Mouse (Mus musculus) liver, embryonic 12.5 days (tissue): ENCODE measurements around the gene Ctnnal1. TPM values are rescaled to one million over a fixed set of nuclear protein-coding genes. Genes with fewer than 3 reads are reported as not detected.
"Not testable (repeated sequence)": the region's sequence is repeated elsewhere in the genome, so short reads cannot be mapped to it uniquely, and the experiment has no call there.

ENCODE experiments used
- ATAC-seq: fragments of 200-750 bp; cut with Nextera tagmentation; 2 replicates; pipeline ENCODE4 v1.8.0; 2017; ENCODE audit warnings: moderate number of reproducible peaks, mild to moderate bottlenecking, moderate library complexity
- H3K27ac ChIP-seq: fragments of 300-500 bp; sonication (generic); 2 replicates; pipeline ENCODE4 v1.5.1; 2016; ENCODE audit warnings: mild to moderate bottlenecking
- H3K27me3 ChIP-seq: fragments of 300-500 bp; sonication (generic); replicated peaks from 2 replicates; pipeline ENCODE4 v1.6.1; 2016; ENCODE audit warnings: mild to moderate bottlenecking, moderate library complexity
- H3K36me3 ChIP-seq: fragments of 300-500 bp; sonication (generic); 2 replicates; pipeline ENCODE4 v1.6.1; 2016; ENCODE audit warnings: mild to moderate bottlenecking, moderate library complexity
- H3K4me1 ChIP-seq: fragments of 300-500 bp; sonication (generic); 2 replicates; pipeline ENCODE4 v1.6.1; 2016
- H3K4me2 ChIP-seq: fragments of 300-500 bp; sonication (generic); 2 replicates; pipeline ENCODE4 v1.6.1; 2016; ENCODE audit warnings: mild to moderate bottlenecking, moderate library complexity
- H3K4me3 ChIP-seq: fragments of 300-500 bp; sonication (generic); 2 replicates; pipeline ENCODE4 v1.5.1; 2016; ENCODE audit warnings: mild to moderate bottlenecking, moderate library complexity
- H3K9ac ChIP-seq: fragments of 300-500 bp; sonication (generic); 2 replicates; pipeline ENCODE4 v1.6.1; 2016; ENCODE audit warnings: mild to moderate bottlenecking, moderate library complexity
- H3K9me3 ChIP-seq: fragments of 300-500 bp; sonication (generic); replicated peaks from 2 replicates; pipeline ENCODE4 v1.6.1; 2016; ENCODE audit warnings: mild to moderate bottlenecking, moderate library complexity
- WGBS: fragments of 180-500 bp; shearing (Covaris S2); methylation state at CpG from one replicate; pipeline ENCODE4 v1.1.7; 2016; ENCODE audit not compliant: insufficient replicate concordance; 5-methylcytosine and 5-hydroxymethylcytosine counted together
- polyA plus RNA-seq: library from polyadenylated mRNA; unstranded; fragments of >200 nt; fragmentation: Nextera tagmentation; extraction: Ambion mirVana; gene quantifications from 2 replicates; pipeline ENCODE4 v1.2.1, GENCODE M21; 2016

The Ctnnal1 gene
- polyA plus RNA-seq, 1 experiment from 2014 or later = 13.4 TPM

DNA sequence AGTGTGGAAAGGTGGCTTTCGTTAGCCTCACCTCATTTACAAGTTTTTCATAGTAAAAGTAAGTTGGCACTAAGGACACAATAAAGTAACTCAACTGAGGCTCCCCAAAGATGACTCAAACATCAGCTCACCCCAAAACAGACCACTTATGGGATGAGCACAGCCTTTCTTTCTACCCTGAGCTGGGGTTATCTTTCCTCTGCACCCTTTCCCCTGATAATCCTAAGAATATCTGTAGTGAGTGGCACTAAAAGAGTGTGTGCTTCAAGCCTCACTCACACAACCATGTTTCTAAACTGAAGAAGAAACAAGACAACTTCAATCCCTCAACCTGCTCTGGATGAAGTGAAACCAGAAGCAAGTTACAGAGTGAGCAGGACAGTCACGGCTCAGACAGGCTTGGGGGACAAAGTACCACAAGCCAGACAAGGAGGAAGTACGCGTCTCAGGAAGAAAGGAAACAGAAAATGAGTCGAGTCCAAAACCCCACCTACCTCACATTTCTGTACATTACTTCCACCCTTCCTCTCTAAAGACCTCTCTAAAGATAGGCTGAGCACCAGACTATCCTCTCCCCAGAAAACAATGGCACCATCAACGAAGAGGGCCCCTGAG lies 27.6 kb upstream of the Ctnnal1 start:
- H3K36me3 ChIP-seq = peaks cover 60% of the 10 kb centered on the region
- H3K4me2 ChIP-seq = 0 out of 2 replicates have a peak overlapping the region, but pooled peaks have one; percentile 6
- no peak for ATAC-seq
- no peak overlapping the region for H3K9ac ChIP-seq
- no peak overlapping the region for H3K4me3 ChIP-seq
- H3K27me3 ChIP-seq = no peaks in the 10 kb centered on the region
- H3K27ac ChIP-seq = no peak overlapping the region
- 33% methylated on average over 6 of the region's 6 CpGs for WGBS
- H3K9me3 ChIP-seq = no peaks in the 10 kb centered on the region
- H3K4me1 ChIP-seq = peaks cover 14% of the 10 kb centered on the region

DNA sequence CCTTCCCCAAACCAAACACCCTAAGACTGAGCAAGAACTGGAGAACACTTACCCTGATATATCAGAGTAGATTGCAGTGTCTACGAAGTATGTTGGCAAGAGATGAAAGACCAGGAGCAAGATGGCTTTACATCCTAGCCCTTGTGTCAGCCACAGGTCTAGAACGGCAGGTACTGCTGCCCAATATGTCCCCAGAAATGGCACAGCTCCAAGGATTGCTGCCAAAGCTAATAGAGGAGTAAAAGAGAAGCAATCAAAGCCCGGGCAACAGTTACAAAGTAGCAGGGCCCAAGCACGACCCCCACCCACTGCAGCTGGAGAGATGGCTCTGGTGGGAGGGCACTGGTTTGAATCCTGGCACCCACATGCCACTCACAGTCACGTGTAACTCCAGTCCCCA lies 23.5 kb upstream of the Ctnnal1 start:
- ATAC-seq = no peak
- H3K36me3 ChIP-seq = peaks cover 62% of the 10 kb centered on the region

DNA sequence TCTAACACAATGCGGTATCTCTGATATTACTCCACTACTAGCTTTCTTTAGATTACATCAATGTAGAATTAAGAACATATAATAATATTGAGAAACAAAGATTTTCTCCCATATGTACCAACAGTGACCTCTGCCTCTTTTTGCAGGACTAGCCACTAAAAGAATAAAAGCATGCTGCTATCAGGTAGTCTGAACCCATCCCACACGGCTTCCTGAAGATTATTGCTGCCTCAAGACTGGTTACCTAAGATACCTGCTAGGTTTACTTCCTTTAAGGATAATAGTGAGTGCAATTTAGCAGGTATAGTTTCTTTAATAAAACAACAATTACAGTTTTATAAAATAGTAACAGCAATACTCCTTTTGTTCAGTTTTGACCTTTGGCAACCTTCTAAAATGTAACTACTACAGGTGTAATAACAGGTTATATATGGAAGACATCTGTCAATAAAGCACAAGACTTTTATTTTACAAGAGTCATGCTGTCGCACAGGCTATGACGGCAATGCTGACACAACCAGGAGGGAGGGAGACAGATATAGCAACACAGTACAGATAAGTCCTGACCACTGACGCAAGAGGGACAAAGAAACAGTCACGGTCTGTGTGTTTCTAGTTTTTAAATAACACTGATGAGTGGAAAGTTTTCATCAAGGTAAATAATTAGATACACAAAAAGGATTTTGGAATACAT lies 21.4 kb upstream of the Ctnnal1 start:
- peaks cover 70% of the 10 kb centered on the region for H3K36me3 ChIP-seq
- no peak overlapping the region for H3K27ac ChIP-seq
- WGBS = 57% methylated on average over 6 of the region's 6 CpGs
- ATAC-seq = no peak
- H3K4me3 ChIP-seq = no peak overlapping the region
- H3K9ac ChIP-seq = no peak overlapping the region
- no peaks in the 10 kb centered on the region for H3K27me3 ChIP-seq
- no peaks in the 10 kb centered on the region for H3K4me1 ChIP-seq
- no peak overlapping the region for H3K4me2 ChIP-seq
- no peaks in the 10 kb centered on the region for H3K9me3 ChIP-seq

More for the DNA sequence above, 23.5 kb upstream of the Ctnnal1 start:
- H3K4me2 ChIP-seq = no peak overlapping the region
- H3K4me1 ChIP-seq = peaks cover 14% of the 10 kb centered on the region
- H3K4me3 ChIP-seq = no peak overlapping the region
- no peak overlapping the region for H3K27ac ChIP-seq
- no peaks in the 10 kb centered on the region for H3K9me3 ChIP-seq
- H3K9ac ChIP-seq = no peak overlapping the region
- no peaks in the 10 kb centered on the region for H3K27me3 ChIP-seq
- WGBS = 85% methylated on average over 5 of the region's 5 CpGs

DNA sequence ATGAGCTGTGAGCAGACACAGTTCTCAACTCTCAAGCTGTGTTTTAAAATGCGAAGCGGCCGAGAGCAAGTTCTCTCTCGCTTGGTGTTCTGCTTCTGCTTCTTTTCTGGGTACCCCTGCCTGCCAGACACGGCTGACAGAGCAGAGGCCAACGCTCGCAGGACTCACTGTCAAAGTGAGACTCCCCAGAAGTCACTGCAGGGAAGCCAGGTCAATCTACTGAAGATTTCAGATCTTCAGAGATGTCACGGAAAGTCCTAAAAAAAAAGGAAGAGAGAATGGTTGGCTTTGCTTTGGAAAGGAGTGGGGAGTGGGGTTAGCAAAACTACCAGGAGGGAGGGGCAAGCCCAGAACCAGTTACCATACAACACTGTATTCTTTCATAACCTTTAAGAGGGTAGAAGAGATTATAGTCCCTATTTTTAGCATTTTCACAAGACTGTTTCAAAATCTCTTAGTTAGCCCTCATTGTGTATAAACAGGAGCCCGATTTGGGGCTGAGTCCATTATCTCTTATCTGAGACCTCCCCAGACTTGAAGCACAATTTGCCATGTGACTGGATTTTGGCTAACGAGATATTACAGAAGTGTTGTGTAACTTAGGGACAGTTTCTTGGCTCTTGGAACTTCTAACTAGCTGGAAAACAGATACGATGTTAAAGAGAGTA lies 15.2 kb upstream of the Ctnnal1 start:
- H3K27ac ChIP-seq = no peak overlapping the region
- H3K9me3 ChIP-seq = no peaks in the 10 kb centered on the region
- no peak overlapping the region for H3K4me3 ChIP-seq
- 75% methylated on average over 11 of the region's 11 CpGs for WGBS
- no peaks in the 10 kb centered on the region for H3K4me1 ChIP-seq
- peaks cover 60% of the 10 kb centered on the region for H3K36me3 ChIP-seq
- no peaks in the 10 kb centered on the region for H3K27me3 ChIP-seq
- ATAC-seq = no peak
- H3K4me2 ChIP-seq = no peak overlapping the region
- H3K9ac ChIP-seq = no peak overlapping the region

DNA sequence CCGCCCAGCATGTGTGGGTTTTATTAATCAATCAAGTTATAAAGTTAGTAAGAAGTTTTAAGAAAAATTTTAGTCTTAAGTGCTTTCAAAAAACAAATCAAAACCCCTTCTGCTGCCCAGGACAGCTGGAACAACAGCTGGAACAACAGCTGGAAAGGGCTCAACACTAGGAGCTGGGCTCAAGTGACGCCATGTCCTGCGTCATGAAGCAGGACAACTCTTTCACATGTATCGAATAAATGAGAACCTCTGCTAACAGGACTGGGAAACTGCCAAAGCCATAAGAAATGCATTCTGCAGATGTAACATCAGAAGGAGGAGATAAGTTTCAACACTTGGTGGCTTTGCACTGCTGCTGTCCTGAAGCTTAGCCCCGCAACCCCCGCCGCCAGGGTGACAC lies 14.0 kb upstream of the Ctnnal1 start:
- no peaks in the 10 kb centered on the region for H3K4me1 ChIP-seq
- H3K27me3 ChIP-seq = no peaks in the 10 kb centered on the region
- H3K9ac ChIP-seq = no peak overlapping the region
- WGBS = 90% methylated on average over 7 of the region's 7 CpGs
- no peak overlapping the region for H3K4me2 ChIP-seq
- no peak overlapping the region for H3K4me3 ChIP-seq
- no peak overlapping the region for H3K27ac ChIP-seq
- H3K36me3 ChIP-seq = peaks cover 54% of the 10 kb centered on the region
- no peak for ATAC-seq
- H3K9me3 ChIP-seq = no peaks in the 10 kb centered on the region

DNA sequence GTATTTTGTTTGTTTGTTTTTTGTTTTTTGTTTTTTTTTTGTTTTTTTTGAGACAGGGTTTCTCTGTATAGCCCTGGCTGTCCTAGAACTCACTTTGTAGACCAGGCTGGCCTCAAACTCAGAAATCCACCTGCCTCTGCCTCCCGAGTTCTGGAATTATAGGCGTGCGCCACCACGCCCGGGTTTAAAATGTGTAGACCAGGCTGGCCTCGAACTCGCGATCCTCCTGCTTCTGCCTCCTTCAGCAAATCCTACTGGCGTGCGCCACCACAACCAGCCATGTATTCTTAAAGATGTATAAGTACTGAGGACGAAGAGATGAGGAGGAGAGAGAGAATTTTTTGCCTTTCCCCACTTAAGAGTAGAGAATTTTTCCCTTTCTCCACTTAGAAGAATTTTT lies 5.6 kb upstream of the Ctnnal1 start:
- ATAC-seq, H3K9ac ChIP-seq, H3K9me3 ChIP-seq, H3K4me3 ChIP-seq, H3K27me3 ChIP-seq, H3K27ac ChIP-seq, H3K4me1 ChIP-seq, H3K4me2 ChIP-seq: not testable (repeated sequence)
- 82% methylated on average over 11 of the region's 11 CpGs for WGBS
- H3K36me3 ChIP-seq = peaks cover 20% of the 10 kb centered on the region

DNA sequence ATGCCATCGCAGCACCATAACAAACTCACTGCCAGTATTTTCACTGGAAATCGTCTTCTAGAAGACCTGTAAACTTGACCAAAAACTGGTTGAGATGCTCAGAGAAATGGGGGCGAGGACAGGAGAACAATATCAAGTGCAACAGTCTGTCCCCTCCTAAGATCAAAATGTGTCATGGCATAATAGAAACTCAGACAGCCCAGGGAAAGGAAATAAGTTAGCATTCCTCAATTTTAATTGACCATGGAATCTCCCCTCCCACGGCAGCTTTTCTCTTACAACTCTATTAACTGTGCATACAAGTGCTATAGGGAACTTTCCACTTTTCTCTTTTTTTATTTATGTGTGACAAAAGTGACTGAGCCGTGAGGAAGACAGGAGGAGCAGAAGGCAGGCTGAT lies 2.8 kb upstream of the Ctnnal1 start:
- Histone ChIP-seq H3K9me3 (no peaks in the 10 kb centered on the region), H3K27me3 (no peaks in the 10 kb centered on the region), H3K4me1 (peaks cover 28% of the 10 kb centered on the region), H3K4me3 (no peak overlapping the region), H3K4me2 (no peak overlapping the region), H3K27ac (no peak overlapping the region), H3K36me3 (peaks cover 6% of the 10 kb centered on the region; the same call in 1 of the 2 replicates), H3K9ac (no peak overlapping the region)
- 67% methylated on average over 5 of the region's 5 CpGs for WGBS
- no peak for ATAC-seq

DNA sequence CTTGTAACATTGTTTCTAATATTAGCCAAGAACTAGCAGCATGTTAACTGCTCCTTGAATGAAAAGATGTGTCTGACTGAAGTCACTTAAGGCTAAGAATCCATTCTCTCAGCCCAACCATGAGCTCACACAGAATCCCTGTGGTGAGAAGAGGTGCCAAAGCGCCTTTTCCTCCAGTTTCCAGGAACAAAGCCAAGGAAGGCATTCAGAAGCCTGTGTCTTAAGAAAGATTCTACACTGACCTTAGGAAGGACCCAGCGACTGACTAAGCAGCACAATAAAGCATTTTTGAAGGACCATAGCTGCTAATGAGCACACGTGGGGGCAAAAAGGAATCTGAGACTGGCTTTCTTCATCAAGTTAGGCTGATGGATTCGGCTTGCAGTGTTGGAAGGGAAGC lies 983 bp upstream of the Ctnnal1 start:
- Histone ChIP-seq H3K4me2 (no peak overlapping the region), H3K9ac (no peak overlapping the region), H3K36me3 (peaks cover under 1% of the 10 kb centered on the region; the same call in 1 of the 2 replicates), H3K4me3 (no peak overlapping the region), H3K4me1 (peaks cover 43% of the 10 kb centered on the region), H3K27ac (no peak overlapping the region; the same call in none of the 2 replicates), H3K9me3 (no peaks in the 10 kb centered on the region), H3K27me3 (no peaks in the 10 kb centered on the region)
- 70% methylated on average over 4 of the region's 4 CpGs for WGBS
- ATAC-seq = no peak

DNA sequence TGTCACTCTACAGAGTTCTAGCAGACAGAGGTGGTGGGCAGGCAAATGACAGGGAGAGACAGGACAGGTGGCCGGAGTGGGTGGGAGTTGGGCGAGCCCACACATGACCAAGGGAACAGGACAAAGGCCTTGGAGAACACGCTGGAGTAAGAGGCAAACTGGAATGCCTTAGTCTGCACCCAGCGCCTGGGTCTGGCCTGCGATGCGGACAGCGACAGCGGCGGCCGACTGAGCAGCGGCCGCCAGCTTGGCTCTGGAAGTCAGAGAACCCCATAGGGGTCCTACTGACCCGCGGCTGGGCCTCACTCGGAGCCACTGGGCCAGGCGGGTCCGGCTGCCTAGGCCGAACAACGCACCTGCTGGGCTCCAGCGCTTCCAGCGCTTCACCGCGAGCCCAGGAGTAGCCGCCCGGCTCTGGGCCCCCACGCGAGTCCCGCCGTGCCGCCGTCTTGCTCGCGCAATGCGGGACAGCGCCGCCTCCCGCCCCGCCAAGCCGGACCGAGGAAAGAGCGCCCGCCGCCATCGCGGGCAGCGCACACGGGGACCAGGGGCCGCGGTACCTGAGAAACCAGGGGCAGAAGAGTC lies 479 bp downstream of the Ctnnal1 start:
- Histone ChIP-seq H3K9ac (peak overlapping the region; percentile 91), H3K4me3 (peak overlapping the region; percentile 82), H3K27ac (peak overlapping the region; percentile 89), H3K27me3 (no peaks in the 10 kb centered on the region), H3K4me2 (peak overlapping the region; percentile 98), H3K36me3 (no peaks in the 10 kb centered on the region), H3K4me1 (peaks cover 46% of the 10 kb centered on the region), H3K9me3 (no peaks in the 10 kb centered on the region)
- WGBS = 1% methylated on average over 49 of the region's 49 CpGs
- ATAC-seq = peak; percentile 27; the same call in 1 of the 2 replicates

DNA sequence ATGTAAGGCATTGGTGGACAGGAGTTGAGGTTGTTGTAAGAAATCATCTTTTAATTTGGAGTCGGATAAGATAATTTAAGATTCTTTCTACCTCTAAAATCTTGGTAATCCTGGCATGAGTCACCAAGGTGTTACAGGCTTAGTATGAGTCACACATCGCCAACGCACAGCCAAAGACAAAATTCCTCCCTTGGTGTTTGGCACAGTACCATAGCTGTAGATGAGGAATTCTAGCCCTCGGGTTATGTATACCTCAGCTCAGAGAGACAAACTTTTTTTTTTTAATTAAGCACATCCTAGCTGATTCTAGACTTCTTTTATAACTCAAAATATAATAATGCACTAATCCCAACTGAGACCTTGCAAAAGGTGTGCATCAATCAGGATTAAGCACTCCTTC lies 972 bp downstream of the Ctnnal1 start:
- Histone ChIP-seq H3K4me2 (peak overlapping the region; percentile 98), H3K27me3 (no peaks in the 10 kb centered on the region), H3K9ac (peak overlapping the region; percentile 91), H3K36me3 (no peaks in the 10 kb centered on the region), H3K27ac (peak overlapping the region; percentile 89), H3K4me3 (peak overlapping the region; percentile 82), H3K4me1 (peaks cover 46% of the 10 kb centered on the region), H3K9me3 (no peaks in the 10 kb centered on the region)
- 64% methylated on average over 4 of the region's 4 CpGs for WGBS
- no peak for ATAC-seq

DNA sequence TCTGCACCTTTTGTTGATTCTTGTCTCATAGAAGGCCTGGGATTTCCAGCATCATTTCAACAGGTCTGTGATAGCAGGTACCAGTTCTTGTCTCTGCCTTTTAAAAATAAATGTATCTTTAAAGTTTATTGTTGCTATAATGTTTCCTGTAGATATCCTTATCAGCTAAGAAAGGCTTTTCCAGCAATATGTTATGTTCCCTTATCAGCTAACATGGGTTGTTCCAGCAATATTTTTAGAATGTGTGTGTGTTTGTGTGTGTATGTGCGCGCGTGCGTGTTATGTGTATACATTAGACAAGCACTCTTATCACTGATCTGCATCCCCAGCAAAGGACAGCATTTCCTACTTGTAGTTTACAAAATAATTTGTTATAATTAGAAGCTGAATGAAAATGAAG lies 3.4 kb downstream of the Ctnnal1 start:
- 25% methylated on average over 4 of the region's 4 CpGs for WGBS

DNA sequence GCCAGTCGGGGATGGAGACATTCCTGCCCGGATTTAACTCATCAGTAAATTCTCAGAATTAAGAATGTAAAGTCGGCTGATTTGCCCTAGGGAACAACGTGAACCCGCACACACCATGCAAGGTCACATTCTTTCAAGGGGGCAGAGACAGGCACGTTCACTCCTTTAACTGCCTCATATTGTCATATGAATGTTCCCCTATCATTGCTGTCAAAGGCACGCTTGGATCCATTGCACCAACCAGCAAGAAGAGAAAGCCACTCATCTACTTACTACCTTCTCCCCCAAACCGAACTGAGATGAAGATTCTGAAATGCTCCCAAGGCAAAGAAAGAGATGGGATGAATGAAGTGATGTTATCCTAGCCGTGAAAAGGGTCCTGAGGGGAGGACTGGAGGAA lies 6.3 kb downstream of the Ctnnal1 start:
- no peak overlapping the region for H3K4me3 ChIP-seq
- ATAC-seq = no peak
- 75% methylated on average over 9 of the region's 9 CpGs for WGBS
- H3K36me3 ChIP-seq = no peaks in the 10 kb centered on the region
- H3K27ac ChIP-seq = no peak overlapping the region
- H3K27me3 ChIP-seq = no peaks in the 10 kb centered on the region
- H3K9ac ChIP-seq = no peak overlapping the region
- H3K4me1 ChIP-seq = peaks cover 28% of the 10 kb centered on the region
- no peak overlapping the region for H3K4me2 ChIP-seq
- H3K9me3 ChIP-seq = no peaks in the 10 kb centered on the region

More for the DNA sequence above, 3.4 kb downstream of the Ctnnal1 start:
- Histone ChIP-seq H3K4me3 (no peak overlapping the region), H3K9ac (no peak overlapping the region), H3K36me3 (no peaks in the 10 kb centered on the region), H3K4me1 (peaks cover 46% of the 10 kb centered on the region), H3K4me2 (0 out of 2 replicates have a peak overlapping the region, but pooled peaks have one; percentile 18), H3K9me3 (no peaks in the 10 kb centered on the region), H3K27ac (no peak overlapping the region), H3K27me3 (no peaks in the 10 kb centered on the region)
- ATAC-seq = no peak
